Mouse (Mus musculus): Measurements from ENCODE around the gene Gm17727. TPM values are rescaled to one million over a fixed set of nuclear protein-coding genes. Genes with fewer than 3 reads are reported as not detected.

Gm17727 gene
- total RNA-seq (2023): not detected

DNA sequence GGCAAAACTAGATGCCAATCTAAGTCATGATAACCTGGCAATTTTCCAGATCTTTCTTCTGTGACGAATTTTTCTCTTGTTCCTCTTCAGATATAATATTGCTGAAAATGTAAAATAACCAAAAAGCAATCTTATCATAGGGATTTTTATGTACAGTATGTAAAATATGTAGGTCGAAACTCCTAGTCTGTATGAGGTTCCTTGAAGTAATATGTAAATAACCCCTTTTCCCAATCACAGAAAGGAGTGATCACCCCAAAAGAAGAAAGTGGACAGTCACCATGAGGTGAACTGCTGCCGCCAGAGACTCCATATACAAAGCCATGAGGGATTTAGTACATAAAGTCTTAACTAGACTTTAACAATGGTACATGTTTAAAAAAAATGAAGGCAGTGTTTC lies at the start of gene Gm17727:
Gm17727 (minus strand) TSS at position 101 of the 400 bp plus-strand sequence.

DNA sequence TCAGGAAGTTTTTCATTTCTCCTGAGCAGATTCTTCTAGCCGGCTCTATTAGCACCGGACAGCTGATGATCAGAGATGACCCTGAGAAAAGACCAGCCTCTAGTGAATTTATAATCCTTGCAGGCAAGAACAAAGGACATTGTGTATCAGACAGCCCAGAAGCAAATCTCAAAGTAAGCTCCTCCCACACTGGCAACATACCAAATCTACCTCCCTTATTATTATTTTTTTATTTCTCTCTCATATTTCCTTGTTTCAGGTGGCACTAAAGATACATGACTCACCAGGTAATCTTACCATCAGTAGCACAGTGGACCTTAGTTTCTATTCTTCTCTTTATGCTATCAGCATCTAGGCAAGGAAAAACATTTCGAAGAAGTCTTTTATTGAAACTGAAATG lies 12.1 kb upstream of the Gm17727 start, which contains the start of the genes Gm27235 and D730048I06Rik:
Gm27235 (minus strand) TSS at position 101 of the 400 bp plus-strand sequence.
D730048I06Rik (minus strand) TSS at position 112 of the 400 bp plus-strand sequence.

DNA sequence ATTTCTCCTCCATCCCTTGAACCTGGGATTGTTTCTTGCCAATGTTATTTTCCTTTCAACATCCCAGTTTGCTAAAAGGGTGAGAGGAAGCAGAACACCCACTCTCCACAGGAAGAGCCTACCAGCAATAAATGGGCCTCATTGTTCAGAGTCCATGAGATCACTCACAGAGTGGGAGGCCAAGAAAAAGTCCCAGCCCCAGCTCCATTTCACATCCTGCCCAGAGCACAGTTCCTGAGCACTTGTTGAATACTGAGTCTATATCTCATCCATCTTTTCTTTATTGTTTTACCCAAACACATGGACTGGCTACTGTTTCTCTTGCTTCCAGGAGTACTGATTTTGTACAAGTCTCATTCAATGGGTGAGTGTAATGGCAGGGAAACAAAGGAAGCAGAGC lies 37.2 kb downstream of the Gm17727 start, which contains the start of gene Gm17677:
Gm17677 (plus strand) TSS at position 301 of the 400 bp plus-strand sequence.

Other genes starting within 250 kb of the Gm17727 start
- under 1 TPM; 0.11 to 0.13 TPM for gene Ddx25, start 219.6 kb downstream of the Gm17727 start, total RNA-seq (2023)
- 1 to 10 TPM; 3.0 to 4.4 TPM for gene Pus3, start 219.5 kb downstream of the Gm17727 start, total RNA-seq (2023)
- not detected for gene Pate2, start 207.8 kb downstream of the Gm17727 start, total RNA-seq (2023)
- gene Hyls1, start 207.7 kb downstream of the Gm17727 start, total RNA-seq (2023): 1 to 10 TPM; 6.7 to 8.3 TPM
- not detected for gene Pate4, start 166.2 kb downstream of the Gm17727 start, total RNA-seq (2023)
- gene Pate3, start 129.9 kb downstream of the Gm17727 start, total RNA-seq (2023): not detected
- gene Pate1, start 90.7 kb downstream of the Gm17727 start, total RNA-seq (2023): not detected
- not detected for gene Gm17677, start 37.1 kb downstream of the Gm17727 start, total RNA-seq (2023)
- gene Gm27235, start 12.0 kb upstream of the Gm17727 start, total RNA-seq (2023): not detected
- gene D730048I06Rik, start 12.0 kb upstream of the Gm17727 start, total RNA-seq (2023): not detected
- gene 9230110F15Rik, start 66.0 kb upstream of the Gm17727 start, total RNA-seq (2023): not detected
- not detected for gene 9230113P08Rik, start 130.3 kb upstream of the Gm17727 start, total RNA-seq (2023)

Data from neutrophil, adult 59 days (primary cell).